Mouse (Mus musculus): Measurements from ENCODE around the gene Mpc1. TPM values are rescaled to one million over a fixed set of nuclear protein-coding genes. Genes with fewer than 3 reads are reported as not detected.

The Mpc1 gene
- total RNA-seq, 2 experiments from 2014 or later, result 119 to 153 TPM

DNA sequence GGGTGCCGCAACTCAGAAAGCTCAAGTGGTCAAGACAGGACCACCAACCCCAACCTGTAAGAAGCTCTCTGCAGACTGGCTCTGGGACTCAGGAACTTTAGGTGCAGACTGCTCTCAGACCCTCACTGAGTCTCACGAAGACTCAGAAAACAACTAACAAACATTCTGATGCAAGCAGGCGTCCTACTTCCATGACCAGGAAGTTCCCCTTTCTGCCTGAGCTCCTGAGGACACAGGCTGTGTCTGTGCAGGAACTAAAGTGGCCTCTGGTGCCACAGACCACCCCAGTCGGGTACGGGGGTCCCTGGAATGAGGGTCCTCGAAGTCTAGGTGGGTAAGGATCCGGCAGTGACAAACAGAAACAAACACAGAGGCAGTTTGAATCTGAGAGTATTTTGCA is 6.0 kb upstream of the Mpc1 start:
- ATAC-seq (replicated peaks; ENCODE audit: low FRiP score, low TSS enrichment, poor library complexity, severe bottlenecking), result no peak

DNA sequence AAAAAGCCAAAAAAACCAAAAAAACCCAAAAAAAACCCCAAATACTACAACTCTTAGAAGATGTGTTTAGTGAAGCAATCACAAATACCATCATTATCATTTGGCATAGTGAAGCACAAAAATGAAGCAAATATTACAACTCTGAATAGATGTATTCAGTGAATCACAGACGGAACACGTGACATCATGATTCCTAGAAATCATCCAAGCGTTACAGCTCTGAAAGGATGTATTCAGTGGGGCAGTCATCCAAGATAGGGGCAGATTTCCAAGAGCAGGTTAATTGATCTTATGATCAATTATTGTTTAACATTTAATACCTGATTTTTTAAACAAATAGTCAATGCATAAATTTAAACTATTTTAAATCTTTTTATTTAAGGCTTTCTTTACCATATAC is 5.4 kb upstream of the Mpc1 start:
- no peak for ATAC-seq (replicated peaks; ENCODE audit: low FRiP score, low TSS enrichment, poor library complexity, severe bottlenecking)

DNA sequence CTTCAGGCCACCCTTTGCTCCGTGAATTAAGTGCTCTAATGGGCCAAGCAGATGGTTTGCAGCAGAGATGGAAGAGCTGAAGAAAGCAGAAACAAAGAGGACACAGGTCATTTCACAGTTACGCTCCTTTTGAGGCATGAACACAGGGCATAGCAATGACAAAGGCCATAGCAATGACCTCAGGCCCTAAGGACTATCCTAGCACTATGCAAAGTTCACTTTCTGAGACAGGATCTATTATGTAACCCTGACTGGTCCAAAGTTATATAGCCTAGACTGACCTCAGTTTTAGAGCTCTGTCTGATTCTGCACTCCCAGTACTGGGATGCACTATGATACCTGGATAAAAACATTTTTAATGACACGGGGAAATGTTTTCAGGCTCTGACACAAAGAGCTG is 4.3 kb upstream of the Mpc1 start:
- ATAC-seq (replicated peaks; ENCODE audit: low FRiP score, low TSS enrichment, poor library complexity, severe bottlenecking), result no peak

DNA sequence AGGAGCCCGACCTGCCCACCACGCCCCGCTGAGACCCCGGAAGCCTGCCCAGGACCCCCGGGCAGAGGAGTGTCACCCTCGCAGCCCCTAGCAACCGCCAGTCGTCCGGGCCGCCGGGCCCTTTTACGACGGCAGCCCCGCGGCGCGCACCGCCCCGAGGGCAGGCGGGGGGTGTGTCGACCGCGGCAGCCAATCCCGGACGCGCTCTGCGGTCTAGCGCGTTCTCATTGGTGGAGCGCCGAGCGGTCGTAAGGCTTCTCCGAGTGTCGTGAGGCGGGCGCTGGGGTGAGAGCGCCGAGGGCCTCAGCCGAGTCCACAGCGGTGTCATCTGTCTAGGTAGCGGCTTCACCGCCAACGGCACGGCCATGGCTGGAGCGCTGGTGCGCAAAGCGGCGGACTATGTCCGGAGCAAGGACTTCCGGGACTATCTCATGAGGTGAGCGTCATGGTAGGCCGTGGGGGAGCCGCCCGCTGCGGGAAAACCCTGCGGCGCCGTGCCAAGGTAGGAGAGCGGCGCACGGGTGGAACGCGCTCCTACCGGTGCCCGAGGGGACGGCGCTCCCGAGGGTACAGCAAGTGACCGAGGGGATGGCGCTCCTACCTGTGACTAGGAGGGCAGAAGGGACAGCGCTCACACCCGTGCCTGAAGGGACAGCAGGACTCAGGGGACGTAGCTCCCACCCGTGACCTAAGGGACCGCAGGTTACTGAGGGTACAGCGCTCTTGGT is 986 bp downstream of the Mpc1 start:
- ATAC-seq (replicated peaks; ENCODE audit: low FRiP score, low TSS enrichment, poor library complexity, severe bottlenecking), result peak; percentile 89

DNA sequence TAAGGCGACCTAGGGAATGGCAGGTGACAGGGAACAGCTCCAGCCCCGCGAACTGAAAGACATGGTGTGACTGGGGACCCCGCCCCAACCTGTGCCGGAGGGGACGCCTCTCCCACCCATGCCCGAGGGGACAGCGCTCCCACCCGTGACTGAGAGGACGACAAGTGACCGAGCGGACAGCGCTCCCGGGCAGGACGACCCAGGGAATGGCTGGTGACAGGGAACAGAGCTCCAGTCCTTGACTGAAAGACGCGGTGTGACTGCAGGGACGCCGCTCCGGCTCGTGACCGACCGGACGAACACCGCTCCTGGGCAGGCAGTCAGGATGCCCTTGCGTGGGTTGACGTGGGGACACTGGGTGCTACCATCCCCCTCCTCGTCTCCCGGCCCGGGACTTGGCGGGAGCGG is 1.6 kb downstream of the Mpc1 start:
- ATAC-seq (replicated peaks; ENCODE audit: low FRiP score, low TSS enrichment, poor library complexity, severe bottlenecking), result peak; percentile 5; the same call in 1 of the 2 replicates

DNA sequence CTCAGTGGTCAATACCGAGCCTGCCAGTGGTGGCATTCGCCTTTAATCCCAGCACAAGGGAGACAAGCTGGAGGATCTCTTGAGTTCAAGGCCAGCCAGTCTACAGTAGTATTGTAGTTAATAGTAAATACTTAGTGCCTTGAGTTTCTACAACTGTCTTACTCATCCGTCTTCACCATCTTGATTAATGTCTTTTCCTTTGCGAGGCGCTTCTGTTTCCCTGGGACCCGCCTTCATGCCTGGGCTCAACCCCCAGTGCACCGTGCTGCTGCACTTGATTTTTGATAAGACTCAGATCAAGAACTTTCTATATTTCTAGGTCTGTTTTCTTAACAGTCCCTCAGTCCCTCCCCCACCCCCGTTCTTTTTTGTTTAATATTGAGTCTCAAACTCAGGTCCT is 2.4 kb downstream of the Mpc1 start:
- peak; percentile 40 for ATAC-seq (replicated peaks; ENCODE audit: low FRiP score, low TSS enrichment, poor library complexity, severe bottlenecking)

DNA sequence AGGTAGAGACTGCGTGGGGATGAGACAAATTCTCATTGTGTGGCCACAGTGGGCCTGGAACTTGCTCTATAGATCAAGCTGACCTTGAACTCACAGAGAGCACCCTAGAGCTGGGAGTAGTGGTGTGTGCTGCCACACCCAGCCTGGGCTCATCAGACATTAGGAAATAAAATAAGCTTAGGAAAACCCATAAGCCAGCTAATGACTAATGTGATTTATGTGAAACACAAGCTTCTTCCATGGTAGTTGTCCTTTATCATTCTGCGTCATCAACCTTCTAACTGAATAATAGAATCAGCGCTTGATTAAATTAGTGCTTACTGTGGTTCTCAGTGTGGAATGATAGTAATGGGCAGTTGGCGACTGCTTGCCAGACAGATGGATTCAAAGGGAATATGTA is 4.3 kb downstream of the Mpc1 start:
- ATAC-seq (replicated peaks; ENCODE audit: low FRiP score, low TSS enrichment, poor library complexity, severe bottlenecking), result no peak

DNA sequence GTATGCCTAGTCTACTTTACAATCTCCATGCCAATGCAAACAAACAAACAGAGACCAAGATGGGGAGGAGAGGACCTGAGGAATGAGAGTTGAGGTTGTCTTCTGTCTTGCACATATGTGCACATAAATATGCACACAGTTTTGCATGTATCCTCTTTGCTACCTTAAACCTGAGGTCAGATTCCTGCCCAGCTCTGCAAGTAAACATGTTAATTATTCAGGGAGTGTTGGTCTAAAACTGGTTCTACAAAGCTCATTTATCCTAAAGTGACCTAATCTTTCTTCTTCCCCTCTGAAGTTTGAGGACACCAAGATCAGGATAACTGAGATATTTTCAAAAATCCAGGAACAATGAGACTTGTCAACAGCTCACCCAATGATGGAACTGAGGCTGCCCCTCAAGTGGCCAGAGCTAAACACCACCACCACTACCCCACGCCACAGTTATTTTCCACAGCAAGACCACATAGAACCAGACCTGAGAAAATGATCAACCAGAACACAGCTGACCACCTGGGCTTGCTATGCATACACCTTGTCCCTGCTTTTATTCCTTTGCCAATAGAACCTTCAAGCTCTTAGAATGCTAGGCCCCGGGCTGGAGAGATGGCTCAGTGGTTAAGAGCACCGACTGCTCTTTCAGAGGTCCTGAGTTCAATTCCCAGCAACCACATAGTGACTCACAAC is 7.4 kb downstream of the Mpc1 start:
- ATAC-seq (replicated peaks; ENCODE audit: low FRiP score, low TSS enrichment, poor library complexity, severe bottlenecking), result no peak

DNA sequence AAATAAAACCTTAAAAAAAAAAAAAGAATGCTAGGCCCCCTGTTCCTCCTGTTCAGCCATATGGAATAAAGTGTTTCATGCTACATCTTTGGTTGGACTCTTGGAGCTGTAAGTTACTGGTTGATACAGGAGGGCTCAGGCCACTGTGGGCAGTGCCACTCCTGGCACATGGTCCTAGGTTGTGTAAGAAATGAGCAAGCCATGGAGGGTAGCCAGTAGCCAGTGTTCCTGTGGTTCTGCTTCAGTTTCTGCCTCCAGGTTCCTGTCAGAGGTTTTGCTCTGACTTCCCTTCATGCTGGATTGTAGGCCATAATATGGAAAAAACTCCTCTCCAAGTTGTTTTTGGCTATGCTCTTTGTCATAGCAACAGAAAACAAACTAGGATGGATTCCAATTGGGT is 8.0 kb downstream of the Mpc1 start:
- ATAC-seq (replicated peaks; ENCODE audit: low FRiP score, low TSS enrichment, poor library complexity, severe bottlenecking), result no peak

DNA sequence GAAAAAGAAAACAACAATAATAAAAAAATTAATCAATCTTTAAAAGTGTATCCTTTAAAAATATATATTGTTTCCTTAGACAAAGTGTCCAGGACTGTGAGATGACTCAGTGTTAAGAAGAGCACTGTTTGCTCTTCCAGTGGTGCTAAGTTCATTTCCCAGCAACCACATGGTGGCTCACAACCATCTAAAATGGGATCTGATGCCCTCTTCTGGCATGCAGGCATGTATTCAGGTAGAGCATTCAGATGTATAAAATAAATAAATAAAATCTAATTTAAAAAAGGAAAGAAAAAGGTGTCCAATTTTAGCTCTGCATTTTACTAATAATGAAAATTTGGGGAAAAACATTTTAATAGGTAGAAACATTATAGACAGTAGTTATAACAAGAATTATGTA is 13.1 kb downstream of the Mpc1 start:
- ATAC-seq (replicated peaks; ENCODE audit: low FRiP score, low TSS enrichment, poor library complexity, severe bottlenecking), result no peak

DNA sequence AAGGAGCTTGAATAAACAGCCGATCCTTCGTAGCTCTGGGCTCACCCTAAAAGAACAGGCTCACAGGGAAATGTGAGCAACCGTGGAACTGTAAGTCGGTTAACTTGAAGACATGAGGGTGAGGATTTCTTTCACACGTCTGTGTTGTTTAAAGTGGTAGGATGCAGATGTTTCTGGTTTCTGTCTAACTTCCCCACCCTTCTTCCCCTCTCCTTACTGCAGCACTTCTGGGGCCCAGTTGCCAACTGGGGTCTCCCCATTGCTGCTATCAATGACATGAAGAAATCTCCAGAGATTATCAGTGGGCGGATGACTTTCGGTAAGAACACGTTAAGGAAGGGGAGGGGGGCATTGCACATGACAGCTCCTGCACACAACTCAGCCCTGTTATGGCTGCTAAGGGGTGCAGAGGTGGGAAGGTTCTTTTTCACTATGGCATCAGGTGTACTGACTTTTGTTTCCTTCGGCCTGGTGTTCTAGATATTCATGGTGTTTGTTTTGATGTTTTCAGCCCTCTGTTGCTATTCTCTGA is 13.7 kb downstream of the Mpc1 start:
- ATAC-seq (replicated peaks; ENCODE audit: low FRiP score, low TSS enrichment, poor library complexity, severe bottlenecking), result no peak

DNA sequence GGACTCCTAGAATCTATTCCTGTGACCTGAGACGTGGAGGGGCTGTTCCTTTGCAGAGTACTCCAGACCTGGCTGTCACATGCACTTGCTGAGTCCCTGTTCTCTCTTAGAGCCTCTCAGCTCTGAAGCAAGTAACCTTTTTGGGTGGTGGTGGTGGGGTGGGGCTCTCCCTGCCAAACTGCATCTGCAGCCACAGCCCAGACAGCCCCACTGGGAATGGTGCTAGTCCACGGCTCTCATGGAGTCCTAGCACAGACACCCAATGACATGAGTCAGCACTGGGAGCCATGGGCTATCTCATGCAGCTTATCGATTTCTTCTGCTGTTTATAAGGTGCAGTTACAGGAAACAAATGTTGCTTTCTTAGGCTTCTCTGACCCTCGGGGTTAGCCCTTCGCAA is 15.0 kb downstream of the Mpc1 start:
- no peak for ATAC-seq (replicated peaks; ENCODE audit: low FRiP score, low TSS enrichment, poor library complexity, severe bottlenecking)

DNA sequence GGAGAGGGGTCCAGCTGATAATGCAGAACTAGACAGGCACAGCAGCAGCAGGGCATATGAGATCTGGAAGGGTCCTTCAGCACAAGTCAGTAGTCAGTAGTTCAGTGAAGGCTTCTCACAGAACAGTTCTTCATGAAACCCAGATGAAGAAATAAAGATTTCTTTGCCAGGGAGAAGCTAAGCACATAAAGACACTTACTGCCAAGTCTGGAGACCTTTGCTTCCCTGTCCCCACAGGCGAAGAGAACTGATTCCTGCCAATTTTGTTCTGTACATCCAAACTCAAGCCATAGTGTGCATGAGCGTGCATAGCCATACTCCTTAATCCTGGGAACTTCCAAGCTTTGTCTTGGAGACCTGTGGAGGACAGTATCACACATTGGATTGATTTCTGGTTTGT is 15.6 kb downstream of the Mpc1 start:
- no peak for ATAC-seq (replicated peaks; ENCODE audit: low FRiP score, low TSS enrichment, poor library complexity, severe bottlenecking)

DNA sequence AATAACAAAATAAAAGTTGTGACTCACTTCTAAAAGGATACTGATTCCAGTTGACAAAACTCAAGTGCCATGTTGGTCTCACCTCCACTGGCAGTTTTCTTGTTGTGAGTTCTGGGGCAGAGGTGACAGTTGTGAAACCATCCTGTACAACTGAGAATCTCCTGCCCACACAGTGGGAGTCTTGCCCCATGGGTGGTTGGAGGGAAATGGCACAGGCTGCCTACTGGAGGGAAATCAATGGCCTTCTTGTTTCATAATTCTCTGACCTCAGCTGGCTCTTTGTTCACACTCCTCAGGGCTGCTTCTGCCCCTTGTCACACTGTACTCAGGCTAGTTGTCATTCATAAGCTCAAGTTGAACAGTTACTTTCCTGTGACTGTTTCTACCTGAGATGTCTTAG is 16.8 kb downstream of the Mpc1 start:
- ATAC-seq (replicated peaks; ENCODE audit: low FRiP score, low TSS enrichment, poor library complexity, severe bottlenecking), result no peak

DNA sequence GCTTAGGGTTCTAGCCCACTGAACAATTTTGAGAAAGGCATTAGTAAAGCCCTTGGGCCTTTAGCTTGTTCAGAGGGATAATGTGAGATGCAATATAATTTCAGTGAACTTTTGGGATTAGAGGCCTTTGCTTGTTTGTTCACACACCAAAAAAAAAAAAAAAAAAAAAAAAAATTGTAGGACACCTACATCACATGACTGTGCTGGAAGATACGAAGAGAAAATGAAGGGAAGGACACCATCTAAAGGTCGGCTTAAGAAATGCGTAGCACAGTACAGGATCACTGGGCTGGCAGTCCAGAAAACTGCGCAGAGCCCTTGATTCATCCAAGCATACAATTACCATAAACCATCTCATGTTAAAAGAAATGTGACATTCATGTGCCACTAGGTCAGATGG is 18.8 kb downstream of the Mpc1 start:
- no peak for ATAC-seq (replicated peaks; ENCODE audit: low FRiP score, low TSS enrichment, poor library complexity, severe bottlenecking)

DNA sequence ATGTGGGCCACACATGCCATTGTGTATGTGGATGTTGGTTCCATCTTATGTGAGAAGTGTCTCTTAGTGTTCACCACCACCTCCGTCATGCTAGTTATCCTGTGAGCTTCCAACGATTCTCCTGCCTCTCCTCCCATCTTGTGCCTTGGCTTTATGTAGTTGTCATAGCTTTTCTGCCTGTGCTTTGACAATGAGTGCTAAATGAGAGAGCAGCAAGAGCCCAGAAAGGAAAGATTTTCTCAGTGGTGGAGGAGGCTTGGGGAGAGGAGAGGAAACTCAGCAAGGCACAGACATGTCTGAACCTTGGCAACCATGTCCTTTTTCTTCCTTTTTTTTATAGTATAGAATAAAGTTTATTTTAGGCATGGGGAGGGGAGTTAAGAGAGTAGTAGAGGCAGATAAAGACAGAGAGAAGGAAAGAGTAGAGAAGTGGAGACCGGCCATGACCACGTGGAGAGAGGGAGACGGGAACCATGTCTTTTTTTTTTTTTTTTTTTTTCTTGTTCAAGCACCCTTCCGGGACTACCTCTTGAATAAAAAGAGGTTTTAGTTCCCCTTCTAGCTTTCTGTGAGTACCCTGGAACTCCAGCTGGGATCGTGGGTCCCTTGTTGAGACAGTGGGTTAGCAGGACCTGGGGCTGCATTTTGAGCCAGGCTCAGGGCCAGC is 20.2 kb downstream of the Mpc1 start:
- no peak for ATAC-seq (replicated peaks; ENCODE audit: low FRiP score, low TSS enrichment, poor library complexity, severe bottlenecking)

DNA sequence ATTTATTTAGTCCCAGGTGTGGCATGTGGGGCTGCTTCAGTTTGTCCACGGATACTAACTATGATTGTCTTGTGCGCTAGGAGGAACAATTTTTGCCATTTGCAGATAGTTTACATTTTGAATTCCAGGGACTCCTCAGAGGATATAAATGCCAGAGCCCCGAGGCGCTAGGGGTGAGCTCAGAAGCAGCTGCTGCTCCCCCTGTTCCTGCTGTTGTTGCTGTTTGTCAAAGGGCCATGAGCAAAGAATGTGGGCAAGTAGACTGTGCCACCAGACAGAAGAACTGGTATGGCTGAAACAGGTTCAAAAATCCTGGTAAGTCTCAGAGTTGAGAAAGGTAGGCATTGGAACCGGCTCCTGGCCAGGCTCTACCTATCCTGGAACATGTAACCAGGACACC is 21.0 kb downstream of the Mpc1 start:
- no peak for ATAC-seq (replicated peaks; ENCODE audit: low FRiP score, low TSS enrichment, poor library complexity, severe bottlenecking)

DNA sequence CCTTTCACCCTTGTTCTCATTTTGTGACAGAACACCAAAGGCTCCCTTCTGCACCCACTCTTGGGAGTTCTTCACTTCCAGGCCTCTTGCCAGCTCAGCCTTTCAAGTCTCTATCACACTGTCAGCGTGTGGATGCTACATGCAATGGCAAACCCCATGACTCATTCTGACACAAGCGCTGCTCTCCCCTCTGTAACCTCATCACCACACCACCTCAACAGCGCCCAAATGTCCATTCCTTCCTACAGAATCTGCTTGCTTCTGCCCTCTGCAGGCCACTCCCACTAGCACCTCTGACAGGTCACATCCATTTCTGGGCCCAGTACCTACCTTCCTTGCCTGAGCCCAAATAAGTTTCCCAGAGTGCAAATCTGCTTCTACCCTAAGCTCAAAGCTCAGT is 23.1 kb downstream of the Mpc1 start:
- peak; percentile 66 for ATAC-seq (replicated peaks; ENCODE audit: low FRiP score, low TSS enrichment, poor library complexity, severe bottlenecking)

DNA sequence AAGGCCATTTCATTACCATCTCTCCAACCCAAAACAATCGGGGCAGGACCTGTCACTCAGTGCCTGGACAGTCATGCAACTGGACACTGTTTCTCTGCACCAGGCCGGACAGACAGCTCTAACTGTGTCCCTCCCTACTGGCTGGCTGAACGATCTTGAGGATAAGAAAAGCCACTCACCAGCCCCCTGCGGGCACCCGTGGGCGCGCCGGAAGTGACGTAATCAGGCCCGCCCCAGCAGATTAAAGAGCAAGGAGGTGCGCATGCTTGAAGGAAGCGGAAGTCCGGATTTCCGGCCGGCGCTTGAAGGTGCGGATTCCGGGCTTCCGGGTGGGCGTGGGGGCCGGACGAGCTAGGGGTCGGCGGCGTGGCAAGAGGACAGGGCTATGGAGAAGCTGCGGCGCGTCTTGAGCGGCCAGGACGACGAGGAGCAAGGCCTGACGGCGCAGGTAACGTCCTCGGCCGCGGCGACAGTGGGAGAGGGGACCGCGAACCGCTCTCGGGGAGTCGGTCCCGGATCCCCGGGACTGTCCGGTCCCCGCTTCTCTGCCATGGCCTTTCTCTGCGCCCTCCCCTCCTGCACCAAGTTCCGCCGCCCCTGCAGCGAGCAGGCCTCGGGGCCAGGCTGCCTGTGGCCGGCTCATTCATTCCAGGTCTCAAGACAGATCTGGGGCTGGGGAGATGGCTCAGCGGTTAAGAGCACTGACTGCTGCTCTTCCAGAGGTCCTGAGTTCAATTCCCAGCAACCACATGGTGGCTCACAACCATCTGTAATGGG is 28.3 kb downstream of the Mpc1 start, which contains the start of gene Sft2d1:
TSS of gene Sft2d1 (plus strand) at position 265 of the 777 bp plus-strand sequence.
- peak; percentile 95 for ATAC-seq (replicated peaks; ENCODE audit: low FRiP score, low TSS enrichment, poor library complexity, severe bottlenecking)

DNA sequence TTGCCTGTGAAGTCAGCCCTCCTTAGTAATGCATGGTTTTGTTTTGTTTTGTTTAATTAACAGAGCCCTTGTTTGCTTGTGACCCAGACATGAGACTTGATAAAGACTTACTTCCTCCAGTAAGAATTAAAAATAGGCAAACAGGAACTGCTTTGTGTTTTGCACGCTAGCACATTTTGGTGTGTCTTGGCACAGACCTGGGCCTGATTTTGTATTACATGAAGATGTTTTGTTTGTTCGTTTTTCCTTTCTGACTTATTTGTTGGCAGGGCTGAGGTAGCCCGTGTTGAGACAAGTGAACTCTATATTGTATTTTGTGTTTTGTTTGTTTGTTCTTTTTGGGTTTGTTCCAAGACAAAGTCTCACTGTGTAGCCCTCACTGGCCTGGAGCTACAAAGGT is 29.0 kb downstream of the Mpc1 start:
- ATAC-seq (replicated peaks; ENCODE audit: low FRiP score, low TSS enrichment, poor library complexity, severe bottlenecking), result no peak

Measured in megakaryocyte-erythroid progenitor cell, adult 5-6 weeks (primary cell).